In genomic region chr10:9291456-9292146, GRCm38 (mm10) we compare ENCODE assay signal across 26 mouse cellular contexts.
A peak's percentile ranks its signal among the peaks of the same experiment; 100 is the strongest.
DNase-seq lines count a peak whose midpoint lies in the region; ATAC-seq lines count a peak whose summit lies in the region.
"Had no signal": no experiment of that assay in that cellular context is flagged by ENCODE, and none has a peak within 500 bp of the region (broad histone marks: within the 10 kb centered on the region; RNA-seq: fewer than 3 reads in every experiment).

No protein-coding gene starts in this region.

- no peak for DNase-seq in hindbrain, embryonic 11.5 days (ENCODE audit: low spot score)
- peak; percentile 49 for DNase-seq in midbrain, embryonic 14.5 days
- no peak for DNase-seq in midbrain, embryonic 10.5 days (ENCODE audit: low spot score)
- no peak for DNase-seq in yolk sac, embryonic 10.5 days (ENCODE audit: low spot score)
- DNase-seq: adrenal gland, postnatal 25 days; cerebellum, adult 2 months; cerebellum, postnatal 14 days; gastrocnemius, postnatal 10 days; heart, postnatal 14 days; kidney, adult 18-20 months; kidney, postnatal 25 days; liver, embryonic 13.5 days; lung, adult 18-20 months; lung, postnatal 4 days; thymus, postnatal 4 days had no signal

- no peak overlapping the region for H3K4me3 ChIP-seq in forebrain, embryonic 16.5 days (replicated peaks; ENCODE audit: low read length)
- no peak overlapping the region for H3K4me3 ChIP-seq in forebrain, embryonic 13.5 days
- H3K4me3 ChIP-seq in hindbrain, embryonic 16.5 days (ENCODE audit: low read length) = no peak overlapping the region
- no peak overlapping the region for H3K4me3 ChIP-seq in hindbrain, embryonic 11.5 days (ENCODE audit: low read depth, low read length)
- H3K4me3 ChIP-seq in midbrain, embryonic 14.5 days (replicated peaks; ENCODE audit: low read depth, low read length) = no peak overlapping the region
- no peak overlapping the region for H3K4me3 ChIP-seq in midbrain, embryonic 10.5 days
- H3K4me3 ChIP-seq in midbrain, embryonic 16.5 days (ENCODE audit: low read depth, low read length) = no peak overlapping the region
- H3K4me3 ChIP-seq: hindbrain, embryonic 10.5 days; kidney, embryonic 15.5 days; layer of hippocampus, adult 2 months; limb, embryonic 10.5 days; limb, embryonic 15.5 days; liver, embryonic 13.5 days; megakaryocyte, embryonic 14.5 days had no signal

- no peaks in the 10 kb centered on the region for H3K27me3 ChIP-seq in forebrain, embryonic 16.5 days (replicated peaks; ENCODE audit: control insufficient read depth, insufficient read depth, low read length)
- peaks cover 5% of the 10 kb centered on the region; the same call in 1 of the 2 replicates for H3K27me3 ChIP-seq in forebrain, embryonic 13.5 days
- no peaks in the 10 kb centered on the region for H3K27me3 ChIP-seq in hindbrain, embryonic 16.5 days (replicated peaks; ENCODE audit: control insufficient read depth, insufficient read depth, low read length)
- H3K27me3 ChIP-seq in hindbrain, embryonic 11.5 days (ENCODE audit: control insufficient read depth, insufficient read depth, low read length) = no peaks in the 10 kb centered on the region
- H3K27me3 ChIP-seq in midbrain, embryonic 14.5 days (ENCODE audit: control insufficient read depth, insufficient read depth, low read length) = no peaks in the 10 kb centered on the region
- H3K27me3 ChIP-seq in midbrain, embryonic 10.5 days (ENCODE audit: low read depth, poor library complexity, severe bottlenecking) = no peaks in the 10 kb centered on the region
- H3K27me3 ChIP-seq in midbrain, embryonic 16.5 days (ENCODE audit: control insufficient read depth, insufficient read depth, low read depth, low read length) = no peaks in the 10 kb centered on the region
- H3K27me3 ChIP-seq: kidney, embryonic 15.5 days; limb, embryonic 15.5 days; liver, embryonic 13.5 days; megakaryocyte, embryonic 14.5 days had no signal

- no peak overlapping the region for H3K9ac ChIP-seq in forebrain, embryonic 16.5 days (replicated peaks; ENCODE audit: low read depth, low read length)
- no peak overlapping the region for H3K9ac ChIP-seq in forebrain, embryonic 13.5 days
- H3K9ac ChIP-seq in hindbrain, embryonic 16.5 days (ENCODE audit: low read depth, low read length) = no peak overlapping the region
- no peak overlapping the region for H3K9ac ChIP-seq in hindbrain, embryonic 11.5 days (ENCODE audit: low read depth, low read length)
- H3K9ac ChIP-seq in midbrain, embryonic 14.5 days (replicated peaks; ENCODE audit: low read length) = no peak overlapping the region
- no peak overlapping the region for H3K9ac ChIP-seq in midbrain, embryonic 16.5 days (ENCODE audit: low read depth, low read length)
- H3K9ac ChIP-seq: kidney, embryonic 15.5 days; limb, embryonic 15.5 days; liver, embryonic 13.5 days had no signal

- no peak overlapping the region for H3K27ac ChIP-seq in forebrain, embryonic 16.5 days (ENCODE audit: low read length)
- H3K27ac ChIP-seq in forebrain, embryonic 13.5 days = no peak overlapping the region
- no peak overlapping the region for H3K27ac ChIP-seq in hindbrain, embryonic 16.5 days (ENCODE audit: low read depth, low read length)
- no peak overlapping the region for H3K27ac ChIP-seq in hindbrain, embryonic 11.5 days (ENCODE audit: low read depth, low read length)
- peak overlapping the region; percentile 16; the same call in 1 of the 2 replicates for H3K27ac ChIP-seq in midbrain, embryonic 14.5 days (replicated peaks; ENCODE audit: low read depth, low read length)
- H3K27ac ChIP-seq in midbrain, embryonic 10.5 days (replicated peaks) = no peak overlapping the region
- no peak overlapping the region for H3K27ac ChIP-seq in midbrain, embryonic 16.5 days (ENCODE audit: low read length)
- H3K27ac ChIP-seq: hindbrain, embryonic 10.5 days; kidney, embryonic 15.5 days; layer of hippocampus, adult 2 months; limb, embryonic 10.5 days; limb, embryonic 15.5 days; liver, embryonic 13.5 days had no signal

- H3K36me3 ChIP-seq in forebrain, embryonic 16.5 days (ENCODE audit: control insufficient read depth, insufficient read depth) = no peaks in the 10 kb centered on the region
- H3K36me3 ChIP-seq in forebrain, embryonic 13.5 days (ENCODE audit: poor library complexity, severe bottlenecking) = no peaks in the 10 kb centered on the region
- H3K36me3 ChIP-seq in hindbrain, embryonic 16.5 days (ENCODE audit: control insufficient read depth, insufficient read depth, low read length) = no peaks in the 10 kb centered on the region
- no peaks in the 10 kb centered on the region for H3K36me3 ChIP-seq in hindbrain, embryonic 11.5 days (ENCODE audit: control insufficient read depth, insufficient read depth, low read length)
- no peaks in the 10 kb centered on the region for H3K36me3 ChIP-seq in midbrain, embryonic 14.5 days (ENCODE audit: control insufficient read depth, insufficient read depth, low read length)
- no peaks in the 10 kb centered on the region for H3K36me3 ChIP-seq in midbrain, embryonic 10.5 days
- H3K36me3 ChIP-seq in midbrain, embryonic 16.5 days (ENCODE audit: control insufficient read depth, insufficient read depth, low read length) = no peaks in the 10 kb centered on the region
- H3K36me3 ChIP-seq: hindbrain, embryonic 10.5 days; kidney, embryonic 15.5 days; limb, embryonic 10.5 days; limb, embryonic 15.5 days; liver, embryonic 13.5 days had no signal

- H3K4me1 ChIP-seq in forebrain, embryonic 16.5 days (replicated peaks; ENCODE audit: control insufficient read depth, insufficient read depth, low read length) = 0 out of 2 replicates have a peak, but pooled peaks cover 3% of the 10 kb centered on the region
- H3K4me1 ChIP-seq in forebrain, embryonic 13.5 days = no peaks in the 10 kb centered on the region
- H3K4me1 ChIP-seq in hindbrain, embryonic 16.5 days (ENCODE audit: control insufficient read depth, insufficient read depth, low read depth, low read length) = no peaks in the 10 kb centered on the region
- no peaks in the 10 kb centered on the region for H3K4me1 ChIP-seq in hindbrain, embryonic 11.5 days (replicated peaks; ENCODE audit: control insufficient read depth, insufficient read depth, low read length)
- no peaks in the 10 kb centered on the region; the same call in 1 of the 2 replicates for H3K4me1 ChIP-seq in midbrain, embryonic 14.5 days (ENCODE audit: control insufficient read depth, insufficient read depth, low read length)
- H3K4me1 ChIP-seq in midbrain, embryonic 10.5 days = no peaks in the 10 kb centered on the region; the same call in 1 of the 2 replicates
- 0 out of 2 replicates have a peak, but pooled peaks cover 4% of the 10 kb centered on the region for H3K4me1 ChIP-seq in midbrain, embryonic 16.5 days (ENCODE audit: control insufficient read depth, insufficient read depth, low read length)
- H3K4me1 ChIP-seq: hindbrain, embryonic 10.5 days; kidney, embryonic 15.5 days; limb, embryonic 10.5 days; limb, embryonic 15.5 days; liver, embryonic 13.5 days; megakaryocyte, embryonic 14.5 days had no signal

- 50% methylated on average over 6 of the region's 6 CpGs for WGBS in forebrain, embryonic 16.5 days
- 57% methylated on average over 6 of the region's 6 CpGs for WGBS in forebrain, embryonic 13.5 days
- WGBS in hindbrain, embryonic 16.5 days = 54% methylated on average over 6 of the region's 6 CpGs
- WGBS in hindbrain, embryonic 11.5 days = 69% methylated on average over 6 of the region's 6 CpGs
- 61% methylated on average over 6 of the region's 6 CpGs for WGBS in midbrain, embryonic 14.5 days
- 66% methylated on average over 6 of the region's 6 CpGs for WGBS in midbrain, embryonic 10.5 days
- 52% methylated on average over 6 of the region's 6 CpGs for WGBS in midbrain, embryonic 16.5 days

- no peaks in the 10 kb centered on the region for H3K9me3 ChIP-seq in forebrain, embryonic 16.5 days (ENCODE audit: control insufficient read depth, low read length)
- no peaks in the 10 kb centered on the region for H3K9me3 ChIP-seq in forebrain, embryonic 13.5 days (replicated peaks)
- H3K9me3 ChIP-seq in hindbrain, embryonic 16.5 days (ENCODE audit: control insufficient read depth, low read length) = no peaks in the 10 kb centered on the region
- H3K9me3 ChIP-seq in hindbrain, embryonic 11.5 days (ENCODE audit: control insufficient read depth, low read length) = no peaks in the 10 kb centered on the region
- H3K9me3 ChIP-seq in midbrain, embryonic 14.5 days (ENCODE audit: control insufficient read depth, low read length) = no peaks in the 10 kb centered on the region
- no peaks in the 10 kb centered on the region for H3K9me3 ChIP-seq in midbrain, embryonic 10.5 days (replicated peaks)
- H3K9me3 ChIP-seq in midbrain, embryonic 16.5 days (replicated peaks; ENCODE audit: control insufficient read depth, low read length, poor library complexity, severe bottlenecking) = no peaks in the 10 kb centered on the region
- H3K9me3 ChIP-seq: hindbrain, embryonic 10.5 days; kidney, embryonic 15.5 days; limb, embryonic 10.5 days; limb, embryonic 15.5 days; liver, embryonic 13.5 days; megakaryocyte, embryonic 14.5 days had no signal

- H3K4me2 ChIP-seq in forebrain, embryonic 16.5 days (ENCODE audit: low read length) = no peak overlapping the region
- no peak overlapping the region for H3K4me2 ChIP-seq in forebrain, embryonic 13.5 days
- no peak overlapping the region for H3K4me2 ChIP-seq in hindbrain, embryonic 16.5 days (ENCODE audit: low read length)
- H3K4me2 ChIP-seq in hindbrain, embryonic 11.5 days (replicated peaks; ENCODE audit: low read depth, low read length) = no peak overlapping the region
- H3K4me2 ChIP-seq in midbrain, embryonic 14.5 days (ENCODE audit: low read length) = no peak overlapping the region
- H3K4me2 ChIP-seq in midbrain, embryonic 16.5 days (ENCODE audit: low read length) = no peak overlapping the region
- H3K4me2 ChIP-seq: kidney, embryonic 15.5 days; limb, embryonic 15.5 days; liver, embryonic 13.5 days had no signal

- ATAC-seq in forebrain, embryonic 16.5 days = peak; percentile 62
- ATAC-seq in forebrain, embryonic 13.5 days = no peak; the same call in 1 of the 2 replicates
- ATAC-seq in hindbrain, embryonic 16.5 days = 0 out of 2 replicates have a peak, but pooled peaks have one; percentile 30
- no peak for ATAC-seq in hindbrain, embryonic 11.5 days (ENCODE audit: low FRiP score)
- no peak for ATAC-seq in midbrain, embryonic 14.5 days (ENCODE audit: low FRiP score, low TSS enrichment)
- peak; percentile 42; the same call in 1 of the 2 replicates for ATAC-seq in midbrain, embryonic 16.5 days
- ATAC-seq: lung, postnatal 0 days had no signal

Comparison
In these comparisons a context has a peak if more than half of its experiments do, and no peak if none do; other contexts are left out.
1. ATAC-seq: peak in forebrain, embryonic 16.5 days (single experiment), hindbrain, embryonic 16.5 days (single experiment) and midbrain, embryonic 16.5 days (single experiment); none in forebrain, embryonic 13.5 days (single experiment), hindbrain, embryonic 11.5 days (single experiment) and midbrain, embryonic 14.5 days (single experiment).